In genomic region chr9:62654336-62654735, GRCm38 (mm10) we compare ENCODE assay signal across 18 mouse cellular contexts. TPM values are rescaled to one million over a fixed set of nuclear protein-coding genes. Genes with fewer than 3 reads are reported as not detected.
DNase-seq lines count a peak whose midpoint lies in the region; ATAC-seq and TF ChIP-seq lines count a peak whose summit lies in the region.
"Had no signal": no experiment of that assay in that cellular context is flagged by ENCODE, and none has a peak within 500 bp of the region (broad histone marks: within the 10 kb centered on the region; RNA-seq: fewer than 3 reads in every experiment).

No protein-coding gene starts in this region.

- TF ChIP-seq EP300 in heart, adult 2 months (IDR thresholded peaks at IDR 0.05; ENCODE audit: insufficient read depth, low read depth, low read length) = no peak

- no peak for TF ChIP-seq POLR2A in heart, adult 2 months (IDR thresholded peaks at IDR 0.05; ENCODE audit: insufficient read depth, low read depth, low read length)

- intact Hi-C loops in heart, adult 2 months (cut with DNase I) = no loop called here
- intact Hi-C loops in heart, postnatal 14 days (cut with DNase I) = no loop called here

- no peaks in the 10 kb centered on the region; the same call in 1 of the 2 replicates for H3K27me3 ChIP-seq in heart, adult 2 months (ENCODE audit: control insufficient read depth, insufficient read depth, low read length)
- peaks cover 3% of the 10 kb centered on the region; the same call in 1 of the 2 replicates for H3K27me3 ChIP-seq in heart, embryonic 10.5 days (ENCODE audit: insufficient read depth, poor library complexity, severe bottlenecking)
- H3K27me3 ChIP-seq in limb, embryonic 12.5 days = 0 out of 2 replicates have a peak, but pooled peaks cover 2% of the 10 kb centered on the region
- H3K27me3 ChIP-seq in limb, embryonic 10.5 days (ENCODE audit: low read depth, poor library complexity, severe bottlenecking) = no peaks in the 10 kb centered on the region
- H3K27me3 ChIP-seq in embryonic facial prominence, embryonic 14.5 days (replicated peaks; ENCODE audit: control insufficient read depth, insufficient read depth, low read length) = no peaks in the 10 kb centered on the region
- H3K27me3 ChIP-seq in liver, embryonic 11.5 days (replicated peaks; ENCODE audit: control insufficient read depth, insufficient read depth, low read length) = no peaks in the 10 kb centered on the region
- H3K27me3 ChIP-seq: limb, embryonic 13.5 days; liver, embryonic 15.5 days had no signal

- no peak for ATAC-seq in limb, embryonic 12.5 days (ENCODE audit: insufficient number of reproducible peaks, insufficient read depth, low FRiP score, low TSS enrichment, low read depth)
- no peak for ATAC-seq in embryonic facial prominence, embryonic 14.5 days (ENCODE audit: low read depth)
- ATAC-seq in liver, embryonic 11.5 days (replicated peaks; ENCODE audit: low FRiP score) = no peak
- ATAC-seq: forebrain, embryonic 14.5 days had no signal

- H3K4me2 ChIP-seq in limb, embryonic 12.5 days = no peak overlapping the region
- no peak overlapping the region for H3K4me2 ChIP-seq in embryonic facial prominence, embryonic 14.5 days (ENCODE audit: low read depth, low read length)
- no peak overlapping the region for H3K4me2 ChIP-seq in liver, embryonic 11.5 days
- H3K4me2 ChIP-seq: limb, embryonic 13.5 days; liver, embryonic 15.5 days had no signal

- no peaks in the 10 kb centered on the region for H3K36me3 ChIP-seq in heart, adult 2 months (ENCODE audit: control insufficient read depth, insufficient read depth, low read length)
- no peaks in the 10 kb centered on the region for H3K36me3 ChIP-seq in heart, embryonic 10.5 days
- no peaks in the 10 kb centered on the region for H3K36me3 ChIP-seq in limb, embryonic 12.5 days
- no peaks in the 10 kb centered on the region for H3K36me3 ChIP-seq in limb, embryonic 10.5 days
- H3K36me3 ChIP-seq in embryonic facial prominence, embryonic 14.5 days (ENCODE audit: control insufficient read depth, insufficient read depth, low read length) = no peaks in the 10 kb centered on the region
- no peaks in the 10 kb centered on the region for H3K36me3 ChIP-seq in liver, embryonic 11.5 days (ENCODE audit: control insufficient read depth, insufficient read depth, low read length)
- H3K36me3 ChIP-seq: limb, embryonic 13.5 days; liver, embryonic 15.5 days had no signal

- DNase-seq in heart, adult 2 months = peak; percentile 41 to 54
- DNase-seq in heart, embryonic 10.5 days (ENCODE audit: low spot score) = no peak
- DNase-seq in limb, embryonic 10.5 days (ENCODE audit: low spot score) = no peak
- DNase-seq in embryonic facial prominence, embryonic 14.5 days (ENCODE audit: low spot score) = peak; percentile 25
- peak; percentile 26 to 28 for DNase-seq in heart, postnatal 14 days
- no peak for DNase-seq in testis, postnatal 10 days (ENCODE audit: low spot score)
- DNase-seq in liver, embryonic 11.5 days (ENCODE audit: low spot score) = no peak
- DNase-seq: adrenal gland, postnatal 10 days; B cell, adult 2 months; cerebellum, adult 2 months; right cerebral cortex, postnatal 25 days; thymus, postnatal 25 days had no signal

- no peaks in the 10 kb centered on the region for H3K9me3 ChIP-seq in heart, embryonic 10.5 days
- no peaks in the 10 kb centered on the region for H3K9me3 ChIP-seq in limb, embryonic 12.5 days
- H3K9me3 ChIP-seq in limb, embryonic 10.5 days (replicated peaks) = no peaks in the 10 kb centered on the region
- H3K9me3 ChIP-seq in embryonic facial prominence, embryonic 14.5 days (ENCODE audit: control insufficient read depth, low read length) = no peaks in the 10 kb centered on the region
- no peaks in the 10 kb centered on the region for H3K9me3 ChIP-seq in liver, embryonic 11.5 days (ENCODE audit: control insufficient read depth, low read length)
- H3K9me3 ChIP-seq: limb, embryonic 13.5 days; liver, embryonic 15.5 days had no signal

- no peak for TF ChIP-seq CTCF in heart, adult 2 months (IDR thresholded peaks at IDR 0.05)

- no peak overlapping the region for H3K9ac ChIP-seq in heart, adult 2 months (ENCODE audit: low read depth, low read length)
- no peak overlapping the region for H3K9ac ChIP-seq in limb, embryonic 12.5 days (replicated peaks)
- H3K9ac ChIP-seq in embryonic facial prominence, embryonic 14.5 days (ENCODE audit: low read depth, low read length) = no peak overlapping the region
- H3K9ac ChIP-seq in liver, embryonic 11.5 days (ENCODE audit: low read depth, low read length) = no peak overlapping the region
- H3K9ac ChIP-seq: limb, embryonic 13.5 days; liver, embryonic 15.5 days had no signal

- WGBS in heart, adult 2 months = 47% methylated on average over 6 of the region's 6 CpGs
- WGBS in heart, embryonic 10.5 days = 60% methylated on average over 6 of the region's 6 CpGs
- WGBS in limb, embryonic 12.5 days = 65% methylated on average over 6 of the region's 6 CpGs
- WGBS in limb, embryonic 10.5 days = 68% methylated on average over 6 of the region's 6 CpGs
- 46% methylated on average over 6 of the region's 6 CpGs for WGBS in embryonic facial prominence, embryonic 14.5 days
- WGBS in liver, embryonic 11.5 days = 63% methylated on average over 6 of the region's 6 CpGs

- H3K4me1 ChIP-seq in heart, adult 2 months (ENCODE audit: control insufficient read depth, insufficient read depth, low read length) = peaks cover 1% of the 10 kb centered on the region; the same call in 1 of the 2 replicates
- H3K4me1 ChIP-seq in heart, embryonic 10.5 days = no peaks in the 10 kb centered on the region
- H3K4me1 ChIP-seq in limb, embryonic 12.5 days (replicated peaks) = peaks cover 21% of the 10 kb centered on the region
- H3K4me1 ChIP-seq in limb, embryonic 10.5 days = peaks cover 3% of the 10 kb centered on the region; the same call in 1 of the 2 replicates
- H3K4me1 ChIP-seq in embryonic facial prominence, embryonic 14.5 days (ENCODE audit: control insufficient read depth, insufficient read depth, low read length) = 0 out of 2 replicates have a peak, but pooled peaks cover 3% of the 10 kb centered on the region
- no peaks in the 10 kb centered on the region for H3K4me1 ChIP-seq in liver, embryonic 11.5 days (replicated peaks; ENCODE audit: control insufficient read depth, insufficient read depth, low read length)
- H3K4me1 ChIP-seq: liver, embryonic 15.5 days had no signal

- H3K27ac ChIP-seq in heart, adult 2 months = no peak overlapping the region; the same call in 1 of the 2 replicates
- no peak overlapping the region for H3K27ac ChIP-seq in heart, embryonic 10.5 days
- H3K27ac ChIP-seq in limb, embryonic 12.5 days = 0 out of 2 replicates have a peak overlapping the region, but pooled peaks have one; percentile 12
- H3K27ac ChIP-seq in limb, embryonic 10.5 days = no peak overlapping the region
- no peak overlapping the region for H3K27ac ChIP-seq in embryonic facial prominence, embryonic 14.5 days (replicated peaks; ENCODE audit: low read depth, low read length)
- H3K27ac ChIP-seq in liver, embryonic 11.5 days (ENCODE audit: low read depth, low read length) = no peak overlapping the region
- H3K27ac ChIP-seq: kidney, postnatal 0 days; limb, embryonic 13.5 days; liver, embryonic 15.5 days had no signal

- no peak overlapping the region for H3K4me3 ChIP-seq in heart, adult 2 months
- no peak overlapping the region for H3K4me3 ChIP-seq in heart, embryonic 10.5 days
- no peak overlapping the region for H3K4me3 ChIP-seq in limb, embryonic 12.5 days (replicated peaks)
- no peak overlapping the region for H3K4me3 ChIP-seq in limb, embryonic 10.5 days
- no peak overlapping the region for H3K4me3 ChIP-seq in embryonic facial prominence, embryonic 14.5 days (ENCODE audit: low read depth, low read length)
- no peak overlapping the region for H3K4me3 ChIP-seq in liver, embryonic 11.5 days (ENCODE audit: low read depth, low read length)
- H3K4me3 ChIP-seq: limb, embryonic 13.5 days; liver, embryonic 15.5 days had no signal

- H3K79me2 ChIP-seq in heart, adult 2 months (replicated peaks; ENCODE audit: control insufficient read depth, insufficient read depth, low read length) = no peaks in the 10 kb centered on the region

RNA-seq across cellular contexts. Expression of gene Itga11, which starts 23.3 kb away (rescaled TPM):
- 1 to 10 TPM; 1.1 to 2.9 TPM for total RNA-seq in heart, adult 2 months (2021)
- 1.6 and 3.6 TPM in 2 replicates for polyA plus RNA-seq in heart, adult 2 months (2012; rRNA removed)
- 0.36 and 0.62 TPM in 2 replicates for polyA plus RNA-seq in heart, embryonic 10.5 days (2016; fragmentation: Nextera tagmentation; extraction: Ambion mirVana)
- 4.5 and 7.6 TPM in 2 replicates for polyA plus RNA-seq in limb, embryonic 12.5 days (2016; fragmentation: Nextera tagmentation; extraction: Ambion mirVana)
- 0.45 and 2.2 TPM in 2 replicates for polyA plus RNA-seq in limb, embryonic 10.5 days (2016; fragmentation: Nextera tagmentation; extraction: Ambion mirVana)
- polyA plus RNA-seq in embryonic facial prominence, embryonic 14.5 days (2014; fragmentation: Nextera tagmentation; extraction: Ambion mirVana) = 8.1 and 10.2 TPM in 2 replicates
- total RNA-seq in heart, postnatal 14 days (2021) = 1 to 10 TPM; 1.6 to 2.1 TPM
- 0.19 and 0.26 TPM in 2 replicates for polyA plus RNA-seq in liver, embryonic 11.5 days (2014; fragmentation: Nextera tagmentation; extraction: Ambion mirVana)
- total RNA-seq: common myeloid progenitor, adult 5-6 weeks had no signal

Comparison
In these comparisons a context has a peak if more than half of its experiments do, and no peak if none do; other contexts are left out.
1. DNase-seq: peak in heart, adult 2 months (2 of 2), embryonic facial prominence, embryonic 14.5 days (single experiment) and heart, postnatal 14 days (2 of 2); none in heart, embryonic 10.5 days (single experiment), limb, embryonic 10.5 days (single experiment), testis, postnatal 10 days (single experiment) and liver, embryonic 11.5 days (single experiment).